Mouse (Mus musculus): ENCODE measurements around the gene Zcchc24.

The Zcchc24 gene

DNA sequence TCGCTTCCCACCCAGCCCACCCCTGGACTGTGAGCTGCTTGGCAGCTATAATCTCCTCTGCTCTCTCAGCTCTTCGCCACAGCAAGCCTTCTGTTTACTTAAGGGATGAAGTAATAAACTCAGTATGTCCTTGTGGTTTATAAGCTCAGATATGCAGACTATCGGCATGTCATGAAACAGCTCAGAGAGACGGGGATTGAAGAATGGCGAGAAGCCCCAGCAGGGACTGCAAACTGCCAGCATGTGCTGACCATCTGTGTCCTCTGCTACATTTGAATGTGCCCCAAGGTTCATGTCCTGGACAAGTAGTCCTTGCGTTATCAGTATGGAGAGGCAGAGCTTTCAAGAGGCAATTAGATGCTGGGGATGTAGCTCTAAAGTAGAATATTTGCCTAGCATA, 7.5 kb upstream of the Zcchc24 start:
- DNase-seq (ENCODE audit: low read depth, low spot score), result no peak

- DNase-seq (ENCODE audit: low read depth, low spot score), result no peak
Observed at GRCm38 (mm10) chr14:25774100-25774499, 5.3 kb upstream of the Zcchc24 start.

DNA sequence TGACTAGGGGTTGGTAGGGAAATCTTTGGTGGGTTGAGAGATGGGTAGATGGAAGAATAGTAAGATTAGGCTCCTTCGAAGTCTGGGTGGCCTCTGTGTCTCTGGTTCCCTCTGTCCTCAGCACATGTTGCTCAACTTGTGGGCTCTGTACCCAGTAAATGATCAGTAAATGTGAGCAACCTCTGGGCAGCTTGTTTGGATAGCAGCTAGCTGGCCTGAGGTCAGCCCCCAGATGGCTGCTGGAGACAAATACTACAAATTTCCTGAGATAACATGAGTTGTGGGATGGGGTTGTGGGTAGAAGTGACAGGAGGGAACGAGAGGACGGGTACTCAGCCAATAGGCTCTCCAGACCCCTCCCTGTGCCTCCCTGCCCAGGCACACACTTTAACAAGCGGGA, 4.2 kb upstream of the Zcchc24 start:
- DNase-seq (ENCODE audit: low read depth, low spot score), result no peak

DNA sequence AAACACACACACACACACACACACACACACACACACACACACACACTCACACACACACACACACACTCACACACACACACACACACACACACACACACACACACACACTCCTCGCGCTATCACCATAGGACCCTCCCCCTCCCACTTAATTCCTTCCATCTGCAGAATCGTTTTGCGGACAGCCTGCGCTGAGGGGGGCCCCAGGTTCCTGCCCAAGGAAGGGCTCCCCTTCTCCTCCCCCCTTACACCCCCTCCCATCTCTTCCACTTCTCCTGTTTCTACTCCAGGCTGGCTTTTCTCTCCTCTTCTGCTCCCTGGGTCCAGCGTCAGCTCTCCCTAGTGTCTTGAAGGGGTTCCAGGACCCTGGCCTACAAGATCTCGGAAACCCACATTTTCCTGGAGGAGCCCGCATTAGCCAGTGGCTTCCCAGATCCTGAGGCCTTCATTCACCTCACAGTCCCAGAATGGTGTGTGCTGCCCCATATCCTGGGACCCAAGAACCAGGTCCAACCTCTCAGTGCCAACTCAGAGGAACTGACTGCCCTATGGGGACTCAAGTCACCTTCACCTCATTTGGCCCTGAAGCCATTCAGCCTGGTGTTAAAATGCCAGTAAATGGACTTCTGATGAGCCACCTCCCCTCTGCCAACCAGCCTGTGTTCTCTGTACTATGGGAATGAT, 927 bp upstream of the Zcchc24 start:
- DNase-seq (ENCODE audit: low read depth, low spot score), result no peak

DNA sequence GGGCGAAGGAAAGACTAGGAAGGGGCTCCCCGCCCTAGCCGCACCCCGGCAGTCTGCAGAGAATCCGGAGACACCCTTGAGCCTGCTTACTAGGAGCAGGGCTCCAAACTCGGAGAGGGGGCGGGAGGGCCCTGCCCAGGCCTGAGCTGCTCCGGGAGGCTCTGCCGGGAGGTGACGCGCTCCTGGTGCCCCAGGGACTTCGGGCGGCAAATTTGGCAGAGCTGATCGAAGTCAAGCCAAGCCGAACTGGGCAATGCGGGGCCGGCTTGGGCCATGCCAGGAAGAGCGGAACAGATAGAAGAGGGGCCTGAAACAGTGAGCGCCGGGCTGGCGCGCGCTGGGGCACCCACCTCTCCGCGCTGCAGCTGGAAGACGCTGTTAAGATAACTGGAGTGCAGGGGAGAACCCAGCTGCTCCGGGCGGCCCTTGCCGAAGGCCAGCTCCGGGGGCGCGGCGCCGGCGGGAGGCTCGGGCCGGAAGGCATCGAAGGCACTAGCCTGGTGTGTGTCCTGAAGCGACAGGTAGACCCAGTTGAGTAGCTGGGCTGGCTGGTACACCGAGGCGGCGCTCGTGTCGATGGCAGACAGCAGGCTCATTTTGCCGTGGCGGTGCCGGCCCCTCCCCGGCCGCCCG, 462 bp downstream of the Zcchc24 start:
- DNase-seq (ENCODE audit: low read depth, low spot score), result peak; percentile 68

GRCm38 (mm10) chr14:25767725-25768203, 1.1 kb downstream of the Zcchc24 start:
- peak; percentile 46 for DNase-seq (ENCODE audit: low read depth, low spot score)

- DNase-seq (ENCODE audit: low read depth, low spot score), result no peak
Observed at GRCm38 (mm10) chr14:25766441-25766840, 2.4 kb downstream of the Zcchc24 start.

DNA sequence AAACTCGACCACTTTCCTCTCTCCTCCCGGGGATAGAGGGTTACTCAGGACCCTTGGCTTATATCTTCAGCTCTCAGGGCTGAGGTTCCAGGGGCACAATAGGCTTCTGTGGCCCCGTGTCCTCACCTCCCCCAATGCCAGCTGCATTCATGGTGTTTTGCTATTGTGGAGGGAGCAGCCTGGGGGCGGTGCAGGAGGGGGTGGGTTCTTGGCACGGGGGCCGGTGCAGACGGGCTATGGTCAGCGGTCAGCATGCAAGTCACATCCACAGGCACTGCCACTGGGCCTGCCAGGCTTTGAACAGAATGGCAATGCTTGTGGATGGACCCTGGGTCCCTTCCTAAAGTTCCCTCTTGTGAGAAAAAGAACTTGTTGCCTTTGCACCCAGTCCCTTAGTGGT, 2.9 kb downstream of the Zcchc24 start:
- DNase-seq (ENCODE audit: low read depth, low spot score), result no peak

DNA sequence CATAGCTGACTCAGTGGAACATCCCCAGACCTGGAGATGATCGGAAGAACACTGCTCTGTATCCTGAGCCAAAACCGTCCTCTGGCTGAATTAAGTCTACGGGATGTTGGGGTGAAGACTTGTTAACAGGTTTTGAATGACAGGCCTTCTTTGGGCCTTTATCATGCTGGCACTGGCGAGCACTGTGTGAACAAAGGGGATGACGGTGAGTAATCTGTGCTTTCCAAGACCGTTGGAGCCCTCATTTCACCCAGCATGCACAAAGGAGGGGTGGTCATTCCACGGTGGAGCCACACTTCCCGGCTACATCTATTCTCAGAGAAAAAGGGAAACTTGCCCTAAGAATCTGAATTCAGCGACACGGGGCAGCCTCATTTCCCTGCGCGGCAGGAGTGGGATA, 3.7 kb downstream of the Zcchc24 start:
- DNase-seq (ENCODE audit: low read depth, low spot score), result no peak

DNA sequence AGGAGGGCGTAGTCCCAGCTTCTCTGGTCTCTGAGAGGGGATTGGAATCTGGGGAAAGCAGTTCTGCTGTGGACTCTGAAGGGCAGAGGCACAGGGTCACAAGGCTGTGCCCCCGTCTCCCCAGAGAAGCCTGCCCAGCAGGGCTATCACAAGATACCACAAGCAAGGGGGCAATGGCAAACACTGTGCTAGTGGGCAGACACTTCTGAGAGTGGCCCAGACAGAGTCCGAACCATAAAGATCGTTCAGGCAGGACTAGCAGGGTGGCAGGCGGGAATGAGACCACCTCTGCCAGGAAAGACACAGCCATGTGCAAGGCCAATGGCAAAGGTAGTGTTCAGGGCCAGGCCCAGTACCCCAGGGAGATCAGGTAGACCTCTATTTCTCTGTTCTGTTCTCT, 7.7 kb downstream of the Zcchc24 start:
- no peak for DNase-seq (ENCODE audit: low read depth, low spot score)

- no peak for DNase-seq (ENCODE audit: low read depth, low spot score)
Observed at GRCm38 (mm10) chr14:25759981-25760537, 8.8 kb downstream of the Zcchc24 start.

DNA sequence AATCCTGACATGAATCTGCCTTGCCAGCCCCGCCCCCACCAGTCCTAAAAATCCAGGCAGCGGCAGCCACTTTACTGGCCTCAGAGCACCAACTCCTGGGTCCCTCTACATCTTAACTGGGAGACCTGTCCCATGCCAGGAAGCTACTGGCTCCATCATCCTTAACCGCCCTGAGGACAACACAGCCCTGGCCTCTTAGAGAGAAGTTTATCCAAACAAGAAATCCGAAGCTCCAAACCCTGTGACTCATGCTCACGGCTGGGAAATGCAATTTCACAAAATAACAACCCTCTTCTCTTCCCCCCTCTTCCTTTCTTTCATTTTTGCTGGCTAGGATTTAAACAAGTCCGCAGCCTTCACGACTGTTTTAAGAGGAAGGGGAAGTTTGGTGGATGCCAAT, 9.3 kb downstream of the Zcchc24 start:
- DNase-seq (ENCODE audit: low read depth, low spot score), result no peak

DNA sequence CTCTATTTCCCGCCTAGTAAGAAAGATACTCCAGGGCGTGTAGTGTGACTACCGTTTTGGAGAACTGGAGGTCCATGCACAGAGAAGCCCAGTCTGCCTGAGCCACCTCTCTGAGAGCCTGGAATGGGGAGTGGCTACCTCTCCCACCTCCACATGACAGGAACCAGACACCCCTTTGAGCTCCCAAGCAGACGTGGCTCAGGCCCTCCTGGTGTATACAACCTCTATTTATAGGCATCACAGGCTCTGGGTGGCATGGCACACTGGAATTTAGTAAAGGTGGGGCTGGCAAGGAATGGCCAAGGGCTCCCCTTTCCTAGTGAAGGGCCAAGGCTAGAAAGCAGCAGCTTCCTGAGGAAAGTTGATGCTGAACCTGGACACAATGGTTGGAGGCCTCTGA, 10.9 kb downstream of the Zcchc24 start:
- no peak for DNase-seq (ENCODE audit: low read depth, low spot score)

GRCm38 (mm10) chr14:25756385-25756990, 12.4 kb downstream of the Zcchc24 start:
- no peak for DNase-seq (ENCODE audit: low read depth, low spot score)

DNA sequence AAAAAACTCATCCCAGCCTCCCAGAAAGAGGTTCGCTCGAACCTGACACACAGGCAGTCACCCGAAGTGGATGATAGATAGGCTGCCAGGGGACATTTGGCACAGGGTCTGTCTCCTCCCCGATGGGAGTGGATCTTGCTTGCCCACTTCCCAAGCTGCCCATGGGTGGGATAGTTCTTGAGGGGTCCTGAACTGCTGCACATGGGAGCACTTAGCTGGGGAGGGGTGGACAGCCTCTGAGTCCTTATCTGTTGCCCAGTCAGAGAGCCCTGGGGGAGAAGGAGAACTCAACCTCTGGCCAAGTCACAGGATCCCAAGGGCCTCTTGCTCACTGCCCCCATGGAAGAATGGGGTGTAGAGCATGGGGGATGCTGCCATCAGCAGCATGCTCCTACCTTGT, 13.3 kb downstream of the Zcchc24 start:
- no peak for DNase-seq (ENCODE audit: low read depth, low spot score)

- peak; percentile 57 for DNase-seq (ENCODE audit: low read depth, low spot score)
Observed at GRCm38 (mm10) chr14:25754531-25755484, 14.0 kb downstream of the Zcchc24 start.

GRCm38 (mm10) chr14:25753021-25753420, 15.8 kb downstream of the Zcchc24 start:
- DNase-seq (ENCODE audit: low read depth, low spot score), result no peak

GRCm38 (mm10) chr14:25751067-25751466, 17.8 kb downstream of the Zcchc24 start:
- DNase-seq (ENCODE audit: low read depth, low spot score), result no peak

GRCm38 (mm10) chr14:25750448-25751015, 18.3 kb downstream of the Zcchc24 start:
- DNase-seq (ENCODE audit: low read depth, low spot score), result no peak

- no peak for DNase-seq (ENCODE audit: low read depth, low spot score)
Observed at GRCm38 (mm10) chr14:25749143-25749909, 19.5 kb downstream of the Zcchc24 start.
